Mouse (Mus musculus) ES-Bruce4 (cell line): ENCODE data around the gene Clca4b.

ENCODE experiments used
- CTCF ChIP-seq: IDR thresholded peaks from one replicate; pipeline ENCODE4 v1.8.1; 2011; ENCODE audit warnings: low read depth, low read length
- EP300 ChIP-seq: IDR thresholded peaks from 2 replicates; pipeline ENCODE4 v1.6.1; 2011; ENCODE audit warnings: low read depth, low read length; ENCODE audit not compliant: insufficient read depth
- POLR2A ChIP-seq: IDR thresholded peaks from one replicate; pipeline ENCODE4 v1.8.1; 2011; ENCODE audit warnings: low read length; ENCODE audit not compliant: insufficient read depth

DNA sequence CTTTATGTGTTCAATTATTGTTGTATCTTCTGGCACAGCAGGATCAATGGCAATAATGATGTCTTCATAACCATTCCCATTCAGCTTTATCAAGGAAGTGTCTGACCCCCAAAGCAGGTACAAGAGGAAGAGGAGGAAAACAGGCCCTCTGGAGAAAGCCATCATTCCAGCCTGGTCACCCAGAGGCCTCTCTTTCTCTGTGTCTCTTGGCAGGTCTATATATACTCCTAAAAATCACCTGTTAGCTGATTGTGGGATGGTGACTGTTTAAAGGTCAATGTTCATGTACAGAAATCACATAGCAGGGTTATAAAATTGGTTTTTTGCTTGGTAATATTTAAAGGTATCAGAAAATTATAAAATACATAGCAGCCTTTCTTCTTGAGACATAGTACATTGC, at the start of gene Clca4b:
- TF ChIP-seq POLR2A (no peak), EP300 (no peak), CTCF (no peak)
